Mouse (Mus musculus) hindbrain, embryonic 14.5 days (tissue): ENCODE measurements around the gene Ctrc. TPM values are rescaled to one million over a fixed set of nuclear protein-coding genes. Genes with fewer than 3 reads are reported as not detected.

Experiments
- ATAC-seq: fragments of 200-750 bp; cut with Nextera tagmentation; 2 replicates; pipeline ENCODE4 v1.8.0; 2017; ENCODE audit warnings: moderate number of reproducible peaks, mild to moderate bottlenecking, moderate TSS enrichment, moderate library complexity; ENCODE audit not compliant: low FRiP score
- DNase-seq: peaks from one replicate; pipeline ENCODE4 v3.0.0-alpha.2; 2015; ENCODE audit warnings: low spot score
- H3K27ac ChIP-seq: fragments of 300-500 bp; sonication (generic); 2 replicates; pipeline ENCODE4 v1.5.1; 2014; ENCODE audit warnings: mild to moderate bottlenecking, moderate library complexity
- H3K27me3 ChIP-seq: fragments of 300-500 bp; sonication (generic); 2 replicates; pipeline ENCODE4 v1.6.1; 2014; ENCODE audit warnings: mild to moderate bottlenecking, low read length, mixed read lengths; ENCODE audit not compliant: control insufficient read depth, insufficient read depth
- H3K36me3 ChIP-seq: fragments of 300-500 bp; sonication (generic); replicated peaks from 2 replicates; pipeline ENCODE4 v1.6.1; 2014; ENCODE audit not compliant: control insufficient read depth, insufficient read depth
- H3K4me1 ChIP-seq: fragments of 300-500 bp; sonication (generic); replicated peaks from 2 replicates; pipeline ENCODE4 v1.6.1; 2014; ENCODE audit warnings: antibody characterized with exemption, low read length, mixed read lengths; ENCODE audit not compliant: control insufficient read depth, insufficient read depth
- H3K4me2 ChIP-seq: fragments of 300-500 bp; sonication (generic); replicated peaks from 2 replicates; pipeline ENCODE4 v1.6.1; 2014; ENCODE audit warnings: mild to moderate bottlenecking, moderate library complexity
- H3K4me3 ChIP-seq: fragments of 300-500 bp; sonication (generic); replicated peaks from 2 replicates; pipeline ENCODE4 v1.5.1; 2014; ENCODE audit warnings: mild to moderate bottlenecking, low read length
- H3K9ac ChIP-seq: fragments of 300-500 bp; sonication (generic); 2 replicates; pipeline ENCODE4 v1.6.1; 2014
- H3K9me3 ChIP-seq: fragments of 300-500 bp; sonication (generic); 2 replicates; pipeline ENCODE4 v1.6.1; 2016; ENCODE audit warnings: low read length; ENCODE audit not compliant: control insufficient read depth
- WGBS: fragments of 180-500 bp; shearing (Covaris S2); extraction: QIAGEN DNeasy Blood & Tissue Kit; methylation state at CpG from one replicate; pipeline ENCODE4 v1.1.7; 2014; 5-methylcytosine and 5-hydroxymethylcytosine counted together
- polyA plus RNA-seq: library from polyadenylated mRNA; unstranded; fragments of >200 nt; fragmentation: Nextera tagmentation; extraction: Ambion mirVana; gene quantifications from 2 replicates; pipeline ENCODE4 v1.2.1, GENCODE M21; 2014

Gene Ctrc
- polyA plus RNA-seq, 1 experiment from 2014 or later: not detected

DNA sequence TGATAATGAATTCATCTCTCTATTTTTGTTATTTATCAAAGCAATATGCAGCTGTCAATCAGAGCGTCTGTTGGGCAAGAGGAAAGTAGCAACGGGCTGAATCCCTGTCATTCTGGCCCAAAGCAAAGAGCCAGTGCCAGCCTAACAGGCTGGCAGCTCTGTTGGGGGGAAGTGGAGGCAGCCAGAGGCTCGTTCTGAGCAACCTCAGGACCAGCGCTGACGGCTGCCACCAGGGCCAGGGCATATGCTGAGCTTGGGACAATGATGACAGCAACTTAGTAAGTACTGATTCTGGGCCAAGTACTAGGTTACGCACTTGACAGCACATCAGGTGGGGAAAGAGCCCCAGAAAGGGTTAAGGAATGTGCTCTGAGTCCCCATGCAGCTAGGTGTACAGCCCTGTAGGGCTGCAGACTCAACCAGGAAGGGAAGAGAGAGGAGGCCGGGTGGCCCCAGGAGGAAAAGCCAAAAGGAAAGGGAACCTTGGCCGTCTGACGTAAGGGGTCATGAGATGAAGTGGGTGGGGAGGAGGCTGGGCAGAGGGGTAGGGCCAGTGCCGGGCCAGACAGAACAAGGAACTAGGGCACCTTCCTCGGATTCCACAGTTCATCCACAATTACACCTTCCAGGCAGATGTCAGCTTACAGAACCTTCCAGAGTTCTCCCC, 24.6 kb upstream of the Ctrc start:
- DNase-seq (no peak), ATAC-seq (no peak)
- H3K27me3 ChIP-seq: no peaks in the 10 kb centered on the region
- no peak overlapping the region for H3K9ac ChIP-seq
- H3K4me3 ChIP-seq: no peak overlapping the region
- 61% methylated on average over 11 of the region's 11 CpGs for WGBS
- no peak overlapping the region for H3K4me2 ChIP-seq
- no peaks in the 10 kb centered on the region for H3K36me3 ChIP-seq
- H3K4me1 ChIP-seq: peaks cover 70% of the 10 kb centered on the region
- no peak overlapping the region for H3K27ac ChIP-seq
- H3K9me3 ChIP-seq: no peaks in the 10 kb centered on the region

DNA sequence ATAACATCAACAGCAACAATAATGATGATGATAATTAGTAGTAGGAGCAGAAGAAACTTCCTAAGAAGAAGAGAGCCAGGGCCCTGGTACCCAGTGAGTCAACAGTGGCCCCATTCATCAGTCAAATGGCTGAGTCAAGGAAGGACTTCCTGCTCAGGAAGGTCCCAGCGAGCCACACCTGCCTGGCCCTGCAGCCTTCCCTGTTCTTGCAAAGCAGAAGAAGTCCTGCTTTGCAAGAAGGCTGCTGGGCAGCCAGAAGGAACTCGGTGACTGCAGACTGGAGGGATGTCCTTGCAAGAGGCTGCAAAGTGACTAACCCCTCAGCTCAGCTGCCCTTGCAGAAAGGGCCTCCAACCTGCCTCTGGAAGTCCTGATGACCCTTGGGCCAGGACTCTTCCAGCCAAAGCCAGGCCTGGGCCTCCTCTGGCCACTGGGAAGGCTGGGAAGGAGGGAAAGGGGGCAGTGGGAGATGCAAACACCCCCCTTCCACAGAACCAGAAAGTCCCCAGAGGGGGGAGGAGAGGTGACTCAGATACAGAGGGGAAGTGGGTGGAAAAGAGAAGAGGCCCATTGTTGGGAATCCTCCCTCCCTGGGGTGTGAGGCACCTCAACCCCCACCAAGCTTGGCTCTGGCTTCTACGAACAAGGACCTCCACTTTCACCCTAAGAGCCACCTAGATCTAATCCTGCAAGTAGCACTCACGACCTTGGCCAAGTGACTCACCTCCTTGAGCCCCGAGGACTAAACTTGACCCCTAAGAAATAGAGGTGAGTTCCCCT, 23.5 kb upstream of the Ctrc start:
- no peak overlapping the region for H3K27ac ChIP-seq
- no peaks in the 10 kb centered on the region for H3K27me3 ChIP-seq
- ATAC-seq (no peak), DNase-seq (no peak)
- H3K4me2 ChIP-seq: no peak overlapping the region
- 84% methylated on average over 5 of the region's 5 CpGs for WGBS
- H3K4me1 ChIP-seq: peaks cover 62% of the 10 kb centered on the region
- H3K9ac ChIP-seq: no peak overlapping the region
- no peaks in the 10 kb centered on the region for H3K36me3 ChIP-seq
- H3K9me3 ChIP-seq: no peaks in the 10 kb centered on the region
- no peak overlapping the region for H3K4me3 ChIP-seq

DNA sequence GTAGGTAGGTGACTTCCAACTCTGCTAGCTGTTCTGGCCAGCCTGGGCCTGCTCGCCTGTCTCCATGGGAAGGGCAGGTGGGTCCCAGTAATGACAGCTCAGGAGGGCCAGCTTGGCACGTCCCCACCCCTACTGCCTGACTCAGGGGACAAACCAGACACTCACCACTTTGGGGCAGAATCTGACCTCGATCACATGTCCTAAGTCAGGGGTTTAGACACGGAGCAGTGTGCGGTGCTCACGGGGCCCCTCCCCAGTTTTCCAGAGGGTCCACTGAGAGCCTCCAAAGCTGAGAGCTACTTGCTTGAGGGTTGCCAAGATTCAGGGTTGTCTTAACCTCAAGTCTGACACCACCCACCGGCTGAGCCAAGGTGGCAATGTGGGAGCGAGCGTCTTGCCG, 21.9 kb upstream of the Ctrc start:
- Histone ChIP-seq H3K27ac (peak overlapping the region; percentile 77), H3K4me3 (no peak overlapping the region), H3K9me3 (no peaks in the 10 kb centered on the region), H3K4me1 (peaks cover 52% of the 10 kb centered on the region), H3K9ac (no peak overlapping the region), H3K36me3 (no peaks in the 10 kb centered on the region), H3K27me3 (no peaks in the 10 kb centered on the region), H3K4me2 (no peak overlapping the region)
- DNase-seq (no peak), ATAC-seq (no peak)
- 67% methylated on average over 10 of the region's 10 CpGs for WGBS

DNA sequence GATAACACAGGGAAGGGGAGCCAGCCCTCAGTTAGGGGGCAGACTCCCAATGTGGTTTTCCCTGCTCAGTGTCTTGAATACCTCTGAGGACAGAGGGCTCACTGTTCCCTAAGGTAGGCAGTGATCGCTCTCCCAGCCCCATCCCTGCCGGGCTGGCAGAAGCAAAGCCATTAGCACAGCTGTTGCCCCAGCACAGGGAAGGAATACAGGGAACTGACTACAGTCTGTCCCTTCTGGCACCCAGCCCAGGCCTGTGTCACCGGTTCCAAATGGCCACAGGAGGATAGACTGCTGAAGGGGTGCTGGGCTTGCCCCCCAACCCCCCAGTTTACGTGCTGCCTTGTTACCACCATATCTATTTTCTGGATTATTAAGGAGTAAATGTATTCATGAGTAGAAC, 21.3 kb upstream of the Ctrc start:
- 0 out of 2 replicates have a peak overlapping the region, but pooled peaks have one; percentile 0 for H3K4me2 ChIP-seq
- H3K9me3 ChIP-seq: no peaks in the 10 kb centered on the region
- peak overlapping the region; percentile 77 for H3K27ac ChIP-seq
- peak; percentile 66 for ATAC-seq
- H3K36me3 ChIP-seq: no peaks in the 10 kb centered on the region
- 15% methylated on average over 4 of the region's 4 CpGs for WGBS
- no peak overlapping the region for H3K4me3 ChIP-seq
- peaks cover 47% of the 10 kb centered on the region for H3K4me1 ChIP-seq
- H3K27me3 ChIP-seq: no peaks in the 10 kb centered on the region
- peak; percentile 74 for DNase-seq
- H3K9ac ChIP-seq: 0 out of 2 replicates have a peak overlapping the region, but pooled peaks have one; percentile 2

DNA sequence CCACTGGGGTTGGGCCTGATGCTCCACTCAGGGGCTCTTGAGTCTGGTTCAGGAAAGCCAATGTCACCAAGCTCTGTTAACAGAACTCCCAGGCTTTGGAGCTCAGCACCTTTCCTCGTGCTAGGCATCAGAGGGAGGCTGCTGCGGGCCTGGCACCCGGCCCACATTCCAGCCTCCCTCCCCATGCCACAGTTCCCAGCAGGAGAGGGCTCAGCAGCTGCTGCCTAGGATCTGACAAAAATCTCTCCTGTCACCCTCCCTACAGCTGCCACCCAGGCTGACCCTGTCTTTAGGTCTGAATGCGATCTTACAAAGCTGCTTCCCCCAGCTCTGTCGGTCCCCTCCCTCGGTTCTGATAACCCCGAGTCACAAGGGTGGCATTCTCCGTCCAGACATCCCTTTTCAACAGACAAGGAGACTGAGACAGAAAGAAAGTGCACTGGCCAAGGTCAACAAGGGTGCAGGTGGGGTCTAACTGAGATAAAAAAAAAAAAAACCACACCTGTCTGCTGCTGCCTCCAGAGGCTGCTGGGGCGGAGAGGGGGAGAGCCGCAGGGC, 20.9 kb upstream of the Ctrc start:
- Histone ChIP-seq H3K36me3 (peaks cover 3% of the 10 kb centered on the region; the same call in 1 of the 2 replicates), H3K9ac (0 out of 2 replicates have a peak overlapping the region, but pooled peaks have one; percentile 2), H3K4me2 (0 out of 2 replicates have a peak overlapping the region, but pooled peaks have one; percentile 0), H3K27ac (peak overlapping the region; percentile 77), H3K27me3 (no peaks in the 10 kb centered on the region), H3K4me1 (peaks cover 43% of the 10 kb centered on the region), H3K4me3 (no peak overlapping the region), H3K9me3 (no peaks in the 10 kb centered on the region)
- WGBS: 13% methylated on average over 10 of the region's 10 CpGs
- DNase-seq (no peak), ATAC-seq (peak; percentile 38; the same call in 1 of the 2 replicates)

DNA sequence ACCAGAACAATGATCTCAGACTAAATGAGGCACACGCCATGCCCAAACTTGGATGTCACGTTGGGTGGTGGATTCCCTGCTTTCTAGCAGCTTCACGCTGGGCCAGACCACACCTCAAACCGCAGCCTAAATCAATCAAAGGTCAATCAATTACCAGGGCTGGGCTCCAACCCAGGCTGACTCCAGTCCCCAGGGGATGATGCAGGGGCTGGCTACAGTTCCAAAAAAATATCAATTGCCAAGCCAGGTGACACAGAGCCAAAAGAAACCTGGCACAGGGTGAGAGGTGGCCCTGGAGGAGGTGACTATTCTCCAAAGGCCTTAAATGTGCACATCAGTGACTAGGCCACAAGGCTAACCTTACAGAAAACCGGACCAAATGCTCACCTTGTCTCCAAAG, 19.4 kb upstream of the Ctrc start:
- H3K9me3 ChIP-seq: no peaks in the 10 kb centered on the region
- WGBS: 77% methylated on average over 5 of the region's 5 CpGs
- H3K4me3 ChIP-seq: no peak overlapping the region
- peaks cover 13% of the 10 kb centered on the region for H3K36me3 ChIP-seq
- ATAC-seq: no peak
- H3K4me2 ChIP-seq: no peak overlapping the region
- no peak overlapping the region for H3K9ac ChIP-seq
- no peak for DNase-seq
- H3K4me1 ChIP-seq: peaks cover 35% of the 10 kb centered on the region
- no peak overlapping the region for H3K27ac ChIP-seq
- no peaks in the 10 kb centered on the region for H3K27me3 ChIP-seq

DNA sequence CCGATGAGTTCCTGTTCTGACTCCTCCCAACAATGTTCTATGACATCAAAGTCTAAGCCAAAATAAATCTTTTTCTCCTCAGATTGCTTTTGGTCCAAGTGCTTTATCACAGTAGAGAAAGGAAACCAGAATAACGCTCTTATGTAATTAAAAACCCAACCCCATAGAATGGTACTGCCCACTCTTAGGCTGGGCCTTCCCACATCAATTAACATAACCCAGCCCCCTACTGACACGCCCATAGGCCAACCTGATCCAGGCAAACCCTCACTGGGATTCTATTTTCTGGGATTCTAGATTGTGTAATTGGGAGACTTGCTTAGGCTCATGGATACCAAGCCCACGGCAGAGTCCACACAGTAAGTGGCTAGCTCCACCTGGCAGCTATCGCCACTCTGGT, 18.8 kb upstream of the Ctrc start:
- Histone ChIP-seq H3K9me3 (no peaks in the 10 kb centered on the region), H3K9ac (no peak overlapping the region), H3K27me3 (no peaks in the 10 kb centered on the region), H3K4me3 (no peak overlapping the region), H3K36me3 (peaks cover 19% of the 10 kb centered on the region), H3K4me1 (peaks cover 29% of the 10 kb centered on the region), H3K4me2 (no peak overlapping the region), H3K27ac (no peak overlapping the region)
- 92% methylated on average over 5 of the region's 5 CpGs for WGBS
- no peak for ATAC-seq
- DNase-seq: no peak

DNA sequence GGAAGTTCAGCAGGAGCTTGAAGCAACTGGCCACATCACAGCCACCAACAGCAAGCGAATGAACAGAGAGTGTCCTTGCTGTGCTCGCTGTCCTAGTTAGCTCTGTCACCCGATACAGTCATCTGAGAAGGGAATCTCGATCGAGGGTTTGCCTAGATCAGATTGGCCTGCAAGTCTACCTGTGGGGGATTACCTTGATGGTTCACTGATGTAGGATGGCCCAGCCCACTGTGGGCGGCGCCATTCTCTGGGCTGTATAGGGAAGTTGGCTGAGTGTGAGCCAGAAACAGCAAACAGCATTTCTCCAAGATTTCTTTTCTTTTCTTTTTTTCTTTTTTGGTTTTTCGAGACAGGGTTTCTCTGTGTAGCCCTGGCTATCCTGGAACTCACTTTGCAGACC, 18.3 kb upstream of the Ctrc start:
- no peak overlapping the region for H3K4me3 ChIP-seq

DNA sequence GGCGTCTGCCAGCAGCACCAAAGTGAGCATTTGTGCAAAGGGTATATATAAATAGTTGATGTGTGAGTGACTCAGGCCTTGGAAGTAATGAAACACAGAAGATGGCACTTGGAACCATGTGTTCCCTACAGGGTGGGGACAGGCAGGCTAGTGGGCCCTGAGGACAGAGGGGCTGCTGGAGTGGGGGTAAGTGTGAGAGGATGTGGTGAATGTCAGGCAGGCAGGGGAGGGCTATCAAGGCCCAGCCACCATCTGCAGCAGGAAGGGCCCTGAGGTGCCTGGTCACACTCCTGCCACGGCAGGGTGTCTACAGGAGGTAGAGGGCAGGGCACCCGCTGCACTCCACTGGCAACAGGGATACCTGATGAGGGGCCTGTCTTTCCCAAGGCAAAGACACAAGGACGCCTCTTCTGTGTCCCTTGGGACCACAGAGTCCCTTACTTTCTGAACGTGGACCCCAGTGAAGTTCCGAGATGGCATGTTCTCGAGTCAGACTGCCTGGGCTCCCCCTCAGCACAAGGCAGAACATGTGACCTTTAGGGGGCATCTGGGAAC, 17.6 kb upstream of the Ctrc start:
- no peak for DNase-seq
- Histone ChIP-seq H3K36me3 (peaks cover 31% of the 10 kb centered on the region), H3K4me1 (peaks cover 24% of the 10 kb centered on the region), H3K9me3 (no peaks in the 10 kb centered on the region), H3K9ac (no peak overlapping the region; the same call in 1 of the 2 replicates), H3K4me3 (no peak overlapping the region), H3K27ac (no peak overlapping the region), H3K27me3 (no peaks in the 10 kb centered on the region), H3K4me2 (no peak overlapping the region)
- no peak for ATAC-seq
- 91% methylated on average over 7 of the region's 7 CpGs for WGBS

More for the DNA sequence above, 18.3 kb upstream of the Ctrc start:
- peaks cover 24% of the 10 kb centered on the region for H3K4me1 ChIP-seq
- no peak overlapping the region for H3K9ac ChIP-seq
- H3K4me2 ChIP-seq: no peak overlapping the region
- no peak for ATAC-seq
- 97% methylated on average over 8 of the region's 8 CpGs for WGBS
- no peaks in the 10 kb centered on the region for H3K9me3 ChIP-seq
- no peaks in the 10 kb centered on the region for H3K27me3 ChIP-seq
- DNase-seq: no peak
- H3K36me3 ChIP-seq: peaks cover 24% of the 10 kb centered on the region
- H3K27ac ChIP-seq: no peak overlapping the region
